Mouse (Mus musculus): ENCODE measurements at regions not wholly inside any gene's neighbourhood (a gene's known extent, or its start where the extent isn't known, plus 50 kb on each side); places are given as distances from the start of the nearest gene placed in this dataset.
"Not testable (repeated sequence)": the region's sequence is repeated elsewhere in the genome, so short reads cannot be mapped to it uniquely, and the experiment has no call there.

- Histone ChIP-seq H3K4me2 (no peak overlapping the region), H3K27me3 (replicated peaks) (no peaks in the 10 kb centered on the region), H3K36me3 (no peaks in the 10 kb centered on the region), H3K4me3 (replicated peaks) (no peak overlapping the region), H3K9ac (replicated peaks) (no peak overlapping the region), H3K27ac (replicated peaks) (0 out of 2 replicates have a peak overlapping the region, but pooled peaks have one; percentile 33), H3K9me3 (replicated peaks) (no peaks in the 10 kb centered on the region), H3K4me1 (peaks cover 13% of the 10 kb centered on the region)
- WGBS = 88% methylated on average over 4 of the region's 4 CpGs
- no peak for ATAC-seq (ENCODE audit: low FRiP score)
Measured at GRCm38 (mm10) chr13:70092886-70093285, 290.7 kb downstream of the Med10 start.

- 20% methylated on average over 2 of the region's 2 CpGs for WGBS
Measured at GRCm38 (mm10) chr13:70093970-70094369, 291.8 kb downstream of the Med10 start.

GRCm38 (mm10) chr13:70096430-70097301 lies 294.5 kb downstream of the Med10 start:
- no peak overlapping the region; the same call in 1 of the 2 replicates for H3K27ac ChIP-seq (replicated peaks)
- 28% methylated on average over 7 of the region's 7 CpGs for WGBS
- no peaks in the 10 kb centered on the region for H3K9me3 ChIP-seq (replicated peaks)
- H3K36me3 ChIP-seq = no peaks in the 10 kb centered on the region
- H3K4me2 ChIP-seq = no peak overlapping the region
- H3K4me1 ChIP-seq = peaks cover 13% of the 10 kb centered on the region
- peak; percentile 62 for ATAC-seq (ENCODE audit: low FRiP score)
- no peaks in the 10 kb centered on the region for H3K27me3 ChIP-seq (replicated peaks)
- H3K4me3 ChIP-seq (replicated peaks) = no peak overlapping the region
- H3K9ac ChIP-seq (replicated peaks) = no peak overlapping the region

More at GRCm38 (mm10) chr13:70093970-70094369, 291.8 kb downstream of the Med10 start:
- Histone ChIP-seq H3K36me3 (no peaks in the 10 kb centered on the region), H3K4me2 (no peak overlapping the region), H3K4me1 (peaks cover 13% of the 10 kb centered on the region), H3K27ac (replicated peaks) (no peak overlapping the region; the same call in 1 of the 2 replicates), H3K4me3 (replicated peaks) (no peak overlapping the region), H3K27me3 (replicated peaks) (no peaks in the 10 kb centered on the region), H3K9me3 (replicated peaks) (no peaks in the 10 kb centered on the region), H3K9ac (replicated peaks) (no peak overlapping the region)
- ATAC-seq (ENCODE audit: low FRiP score) = no peak

GRCm38 (mm10) chr13:70100091-70100490 lies 297.9 kb downstream of the Med10 start:
- not testable (repeated sequence) for H3K4me1 ChIP-seq; H3K27ac ChIP-seq (replicated peaks); H3K36me3 ChIP-seq; H3K9ac ChIP-seq (replicated peaks); H3K9me3 ChIP-seq (replicated peaks); H3K4me3 ChIP-seq (replicated peaks); H3K27me3 ChIP-seq (replicated peaks); ATAC-seq (ENCODE audit: low FRiP score); H3K4me2 ChIP-seq
- 81% methylated on average over 1 of the region's 1 CpGs for WGBS

- WGBS = 86% methylated on average over 7 of the region's 7 CpGs
- Histone ChIP-seq H3K4me1 (no peaks in the 10 kb centered on the region), H3K27me3 (replicated peaks) (no peaks in the 10 kb centered on the region), H3K4me2 (no peak overlapping the region), H3K27ac (replicated peaks) (no peak overlapping the region), H3K9ac (replicated peaks) (no peak overlapping the region), H3K4me3 (replicated peaks) (no peak overlapping the region), H3K36me3 (no peaks in the 10 kb centered on the region), H3K9me3 (replicated peaks) (no peaks in the 10 kb centered on the region)
- no peak for ATAC-seq (ENCODE audit: low FRiP score)
Measured at GRCm38 (mm10) chr13:70103021-70103420, 300.8 kb downstream of the Med10 start.

- 88% methylated on average over 10 of the region's 10 CpGs for WGBS
- H3K27ac ChIP-seq (replicated peaks); H3K4me3 ChIP-seq (replicated peaks); H3K36me3 ChIP-seq; H3K4me1 ChIP-seq; H3K27me3 ChIP-seq (replicated peaks); ATAC-seq (ENCODE audit: low FRiP score); H3K9me3 ChIP-seq (replicated peaks); H3K4me2 ChIP-seq; H3K9ac ChIP-seq (replicated peaks): not testable (repeated sequence)
Measured at GRCm38 (mm10) chr13:70103491-70103890, 301.3 kb downstream of the Med10 start.

GRCm38 (mm10) chr13:70103903-70104302 lies 301.7 kb downstream of the Med10 start:
- ATAC-seq (ENCODE audit: low FRiP score) = no peak
- no peak overlapping the region for H3K4me3 ChIP-seq (replicated peaks)
- no peaks in the 10 kb centered on the region for H3K4me1 ChIP-seq
- no peak overlapping the region for H3K27ac ChIP-seq (replicated peaks)
- no peak overlapping the region for H3K4me2 ChIP-seq
- no peaks in the 10 kb centered on the region for H3K9me3 ChIP-seq (replicated peaks)
- H3K36me3 ChIP-seq = no peaks in the 10 kb centered on the region
- WGBS = 92% methylated on average over 4 of the region's 4 CpGs
- no peak overlapping the region for H3K9ac ChIP-seq (replicated peaks)
- H3K27me3 ChIP-seq (replicated peaks) = no peaks in the 10 kb centered on the region

- H3K36me3 ChIP-seq = no peaks in the 10 kb centered on the region
- H3K27me3 ChIP-seq (replicated peaks) = no peaks in the 10 kb centered on the region
- no peak overlapping the region for H3K4me2 ChIP-seq
- H3K9me3 ChIP-seq (replicated peaks) = no peaks in the 10 kb centered on the region
- no peaks in the 10 kb centered on the region for H3K4me1 ChIP-seq
- H3K9ac ChIP-seq (replicated peaks) = no peak overlapping the region
- WGBS = 84% methylated on average over 9 of the region's 9 CpGs
- ATAC-seq (ENCODE audit: low FRiP score) = no peak
- no peak overlapping the region for H3K27ac ChIP-seq (replicated peaks)
- H3K4me3 ChIP-seq (replicated peaks) = no peak overlapping the region
Measured at GRCm38 (mm10) chr13:70115576-70115975, 313.4 kb downstream of the Med10 start.

GRCm38 (mm10) chr13:70124860-70125545 lies 322.8 kb downstream of the Med10 start:
- 0 out of 2 replicates have a peak, but pooled peaks cover 6% of the 10 kb centered on the region for H3K4me1 ChIP-seq
- no peak overlapping the region for H3K4me2 ChIP-seq
- H3K9ac ChIP-seq (replicated peaks) = no peak overlapping the region
- H3K9me3 ChIP-seq (replicated peaks) = no peaks in the 10 kb centered on the region
- ATAC-seq (ENCODE audit: low FRiP score) = no peak
- H3K27ac ChIP-seq (replicated peaks) = no peak overlapping the region
- no peaks in the 10 kb centered on the region for H3K27me3 ChIP-seq (replicated peaks)
- WGBS = 18% methylated on average over 9 of the region's 9 CpGs
- H3K36me3 ChIP-seq = no peaks in the 10 kb centered on the region
- H3K4me3 ChIP-seq (replicated peaks) = no peak overlapping the region

- Histone ChIP-seq H3K27me3 (replicated peaks) (no peaks in the 10 kb centered on the region), H3K4me1 (0 out of 2 replicates have a peak, but pooled peaks cover 6% of the 10 kb centered on the region), H3K9me3 (replicated peaks) (no peaks in the 10 kb centered on the region; the same call in 1 of the 2 replicates), H3K9ac (replicated peaks) (no peak overlapping the region), H3K4me2 (no peak overlapping the region), H3K27ac (replicated peaks) (no peak overlapping the region), H3K36me3 (no peaks in the 10 kb centered on the region), H3K4me3 (replicated peaks) (no peak overlapping the region)
- 65% methylated on average over 4 of the region's 4 CpGs for WGBS
- no peak for ATAC-seq (ENCODE audit: low FRiP score)
Measured at GRCm38 (mm10) chr13:70127310-70127709, 325.1 kb downstream of the Med10 start.

GRCm38 (mm10) chr13:70134544-70134943 lies 332.3 kb downstream of the Med10 start:
- Histone ChIP-seq H3K9ac (replicated peaks) (no peak overlapping the region), H3K4me2 (no peak overlapping the region), H3K4me1 (no peaks in the 10 kb centered on the region), H3K9me3 (replicated peaks) (no peaks in the 10 kb centered on the region; the same call in 1 of the 2 replicates), H3K4me3 (replicated peaks) (no peak overlapping the region), H3K27ac (replicated peaks) (no peak overlapping the region), H3K27me3 (replicated peaks) (no peaks in the 10 kb centered on the region), H3K36me3 (no peaks in the 10 kb centered on the region)
- no peak for ATAC-seq (ENCODE audit: low FRiP score)
- WGBS = 82% methylated on average over 8 of the region's 8 CpGs

GRCm38 (mm10) chr13:70136209-70136608 lies 334.0 kb downstream of the Med10 start:
- ATAC-seq (ENCODE audit: low FRiP score) = no peak
- WGBS = 66% methylated on average over 1 of the region's 1 CpGs
- Histone ChIP-seq H3K9ac (replicated peaks) (no peak overlapping the region), H3K27me3 (replicated peaks) (no peaks in the 10 kb centered on the region), H3K9me3 (replicated peaks) (no peaks in the 10 kb centered on the region), H3K27ac (replicated peaks) (no peak overlapping the region), H3K4me1 (no peaks in the 10 kb centered on the region), H3K36me3 (no peaks in the 10 kb centered on the region), H3K4me2 (no peak overlapping the region), H3K4me3 (replicated peaks) (no peak overlapping the region)
